Mouse (Mus musculus): ENCODE data around the gene Cant1.

Gene Cant1

DNA sequence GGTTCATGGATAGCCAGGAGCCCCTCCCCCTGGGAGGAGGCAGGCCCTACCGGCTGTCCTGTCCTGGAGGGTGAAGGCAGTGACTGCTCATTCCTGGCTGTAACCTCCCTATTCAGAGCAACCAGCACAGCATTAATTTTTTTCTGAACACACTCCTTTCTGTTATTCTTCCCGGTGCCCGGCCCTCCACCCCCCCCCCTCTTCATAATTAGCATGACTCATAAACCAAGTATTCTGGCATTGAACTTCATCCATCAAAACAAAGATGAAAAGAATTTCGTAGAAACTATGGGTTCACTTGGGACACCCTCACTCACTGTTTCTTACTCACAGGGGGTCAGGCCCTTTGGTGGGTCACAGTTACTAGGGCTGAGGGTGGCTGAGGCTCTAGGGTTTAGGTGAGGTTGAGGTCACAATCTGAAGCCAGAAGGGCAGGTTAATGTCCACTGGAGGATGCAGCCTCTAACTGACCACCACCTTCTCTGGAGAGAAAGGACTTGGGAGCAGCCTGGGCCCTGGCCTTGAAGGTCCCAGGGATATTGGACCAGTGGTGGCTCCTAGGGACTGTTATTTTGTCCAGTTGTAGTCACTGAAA, 11.5 kb upstream of the Cant1 start:
- DNase-seq (ENCODE audit: low read depth, low spot score), result no peak

DNA sequence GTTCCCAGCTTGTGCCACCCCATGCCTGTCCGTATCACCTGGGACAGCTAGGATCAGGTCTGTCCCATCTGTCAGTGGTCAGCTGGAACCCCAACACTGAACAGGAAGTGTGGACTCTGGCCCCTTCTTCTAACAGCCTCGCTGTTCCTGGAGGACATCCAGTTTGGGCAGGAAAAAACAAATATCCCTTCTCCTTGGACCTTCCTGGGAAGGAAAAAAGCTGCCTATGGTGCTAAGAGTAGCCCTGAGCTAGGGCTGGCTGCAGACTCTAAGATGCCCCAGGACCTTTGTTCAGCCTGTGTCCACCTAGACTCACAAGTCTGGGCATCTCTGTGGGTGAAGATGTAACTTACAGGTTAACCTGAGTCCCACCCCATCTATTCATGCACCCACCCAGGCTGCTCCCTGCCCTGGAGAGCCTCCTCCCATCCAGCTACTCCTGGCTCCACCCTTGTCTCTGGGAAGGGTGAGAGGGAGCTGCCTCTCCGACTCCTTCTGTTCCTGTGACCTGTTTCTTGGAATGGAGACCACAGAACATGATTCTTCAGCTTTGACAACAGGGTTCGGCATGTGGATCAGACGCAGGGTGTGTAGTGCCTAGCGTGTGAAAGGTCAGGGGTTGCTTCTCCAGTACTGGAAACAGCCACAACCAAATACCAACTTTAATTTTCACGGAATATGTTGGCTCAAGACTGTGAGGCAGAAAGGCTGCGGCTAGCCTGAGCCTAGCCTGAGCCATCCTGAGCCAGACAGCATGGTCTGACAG, 10.2 kb upstream of the Cant1 start:
- DNase-seq (ENCODE audit: low read depth, low spot score), result no peak

DNA sequence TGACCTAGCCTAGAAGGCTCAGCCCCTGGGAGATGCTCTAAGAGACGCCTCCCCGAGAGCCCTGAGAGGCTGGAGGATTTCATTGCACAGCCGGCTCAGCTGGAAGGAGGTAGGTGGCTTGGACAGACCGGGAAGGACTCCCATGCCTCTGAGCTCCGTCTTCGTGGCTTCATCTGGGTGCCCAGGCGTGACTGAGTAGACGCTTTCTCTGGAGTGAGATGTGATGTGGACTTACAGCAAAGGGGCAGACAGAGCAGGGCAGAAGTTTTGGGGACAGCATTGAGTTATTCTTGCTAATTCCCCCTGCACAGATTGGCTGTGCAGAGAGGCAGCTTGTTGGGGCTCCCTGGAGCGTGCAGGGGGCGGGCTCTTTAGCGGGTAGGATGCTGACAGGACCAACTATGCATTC, 9.6 kb upstream of the Cant1 start:
- no peak for DNase-seq (ENCODE audit: low read depth, low spot score)

DNA sequence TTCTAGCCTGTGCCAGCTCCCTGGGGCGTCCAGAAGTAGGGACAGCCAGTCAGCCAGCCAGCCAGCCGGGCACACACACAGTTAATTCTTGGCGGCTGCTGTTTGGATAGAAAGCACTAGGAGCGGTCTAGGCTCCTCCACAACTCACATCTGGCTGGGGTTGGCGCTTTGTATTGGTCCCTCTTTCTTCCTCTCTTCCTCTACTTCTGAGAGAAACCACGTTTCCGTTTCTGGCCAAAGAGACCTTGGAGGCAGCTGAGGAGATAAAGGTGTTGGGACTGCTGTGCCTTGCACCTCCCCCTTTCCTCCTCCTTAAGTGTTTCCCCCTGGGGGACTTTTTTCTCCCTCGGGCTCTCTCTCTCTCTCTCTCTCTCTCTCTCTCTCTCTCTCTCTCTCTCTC, 9.1 kb upstream of the Cant1 start, which contains the start of gene C1qtnf1:
Gene C1qtnf1 (plus strand): TSS at position 218 of the 400 bp plus-strand sequence.
- no peak for DNase-seq (ENCODE audit: low read depth, low spot score)

DNA sequence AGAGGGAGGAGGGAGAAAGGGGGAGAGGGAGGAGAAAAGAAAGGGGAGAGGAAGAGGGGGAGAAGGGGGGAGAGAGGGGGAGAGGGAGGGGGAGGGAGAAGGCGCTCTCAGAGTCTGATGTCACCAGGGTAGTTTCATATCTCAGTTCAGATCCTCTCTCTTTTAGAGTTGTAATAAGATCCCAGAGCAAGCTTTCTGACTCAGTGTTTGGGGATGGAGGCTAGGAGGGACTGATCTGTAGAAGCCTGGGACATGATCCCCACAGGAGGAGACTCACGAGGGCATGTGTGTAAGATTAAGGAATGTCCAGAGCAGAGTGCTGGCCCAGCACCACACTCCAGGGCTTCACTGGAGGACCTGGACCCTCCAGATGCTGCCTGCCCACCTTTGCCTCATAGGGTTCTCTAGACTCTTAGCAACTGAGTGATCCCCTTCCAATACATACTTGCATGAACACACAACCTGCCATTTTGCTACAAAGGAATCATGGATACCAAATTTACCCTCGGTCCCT, 8.4 kb upstream of the Cant1 start:
- DNase-seq (ENCODE audit: low read depth, low spot score), result no peak

DNA sequence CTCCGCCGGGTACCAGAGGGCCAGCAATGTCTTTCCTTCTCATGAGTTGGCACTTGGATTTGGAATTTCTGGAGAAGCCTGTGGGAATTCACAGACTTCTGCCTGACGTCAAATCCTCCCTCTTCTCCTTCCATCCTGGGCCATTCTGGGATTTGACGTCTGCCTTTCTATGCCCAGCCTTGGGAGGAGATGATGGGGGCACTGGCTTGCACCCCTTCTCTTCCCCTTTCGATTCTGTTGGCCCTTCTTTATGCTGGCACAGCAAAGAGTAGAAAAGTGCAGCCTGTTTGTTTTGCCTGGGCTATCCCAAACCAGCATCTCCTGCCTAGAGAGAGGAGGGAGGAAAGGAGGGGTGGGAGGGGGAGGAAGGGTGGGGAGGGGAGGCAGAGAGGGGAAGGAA, 7.9 kb upstream of the Cant1 start:
- DNase-seq (ENCODE audit: low read depth, low spot score), result no peak

DNA sequence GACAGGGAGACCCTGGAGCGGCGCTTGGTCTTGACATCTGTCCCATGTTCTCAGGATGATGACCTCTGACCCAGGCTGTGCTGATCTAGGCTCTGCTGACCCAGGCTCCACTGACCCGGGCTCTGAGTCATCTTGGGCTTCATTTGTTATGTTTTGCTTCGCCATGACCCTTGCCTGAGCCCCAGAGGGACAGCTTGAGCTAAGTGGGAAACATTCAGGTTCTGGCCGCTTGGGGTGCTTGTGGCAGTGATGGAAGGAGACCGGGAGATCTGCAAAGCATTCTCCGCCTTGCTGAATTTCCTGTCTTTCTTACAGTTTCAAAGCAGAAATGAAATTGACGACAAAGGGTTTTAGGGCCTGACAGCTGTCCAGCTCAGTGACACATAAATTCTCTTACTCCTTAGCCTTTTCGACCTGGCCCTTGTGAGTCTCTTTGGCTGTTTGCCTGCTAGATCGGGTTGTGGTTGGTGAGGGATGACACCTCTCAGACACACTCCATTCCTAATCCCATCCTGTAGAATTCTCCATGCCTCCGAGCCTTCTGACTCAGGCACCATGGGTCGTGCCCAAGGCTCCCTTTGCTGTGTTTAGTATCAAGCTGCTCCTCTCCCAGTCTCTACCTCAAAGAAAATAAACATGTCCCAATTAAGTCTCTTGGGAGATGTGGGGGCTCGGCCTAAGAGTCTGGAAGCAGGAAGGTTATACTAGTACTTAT, 5.9 kb upstream of the Cant1 start:
- no peak for DNase-seq (ENCODE audit: low read depth, low spot score)

DNA sequence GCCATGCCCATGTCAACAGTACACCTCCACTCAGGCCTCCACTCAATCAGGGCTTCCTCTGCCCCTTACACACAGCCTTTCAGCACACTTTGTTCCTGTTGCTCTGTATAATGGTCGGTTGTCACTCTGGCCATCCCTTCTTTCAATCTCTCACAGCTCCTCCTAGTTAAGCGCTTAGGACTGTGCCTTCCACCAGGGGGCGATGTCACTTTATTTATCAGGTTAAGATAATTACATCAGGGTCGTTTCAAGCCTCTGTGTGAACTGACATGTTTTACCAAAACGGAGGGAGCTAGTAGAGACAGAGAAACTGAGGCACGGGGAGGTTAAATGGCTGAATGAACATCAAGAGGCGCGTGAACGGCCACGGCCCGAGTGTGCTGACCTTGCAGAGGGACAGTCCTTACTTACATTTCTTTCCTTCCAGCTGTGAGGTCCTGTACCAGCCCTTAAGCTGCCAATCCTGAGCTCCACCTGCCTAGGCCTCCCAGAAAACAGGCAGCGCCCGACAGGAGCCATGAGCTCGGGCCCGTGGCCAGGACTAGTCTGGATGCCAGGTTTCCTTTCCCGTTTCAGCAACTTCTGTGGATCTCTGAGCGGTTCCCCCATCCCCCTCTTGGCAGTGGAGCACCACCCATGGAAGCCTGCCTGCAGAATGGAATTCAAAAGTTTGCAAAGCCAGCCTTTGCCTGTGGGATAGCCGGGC, 4.5 kb upstream of the Cant1 start:
- peak; percentile 30 for DNase-seq (ENCODE audit: low read depth, low spot score)

DNA sequence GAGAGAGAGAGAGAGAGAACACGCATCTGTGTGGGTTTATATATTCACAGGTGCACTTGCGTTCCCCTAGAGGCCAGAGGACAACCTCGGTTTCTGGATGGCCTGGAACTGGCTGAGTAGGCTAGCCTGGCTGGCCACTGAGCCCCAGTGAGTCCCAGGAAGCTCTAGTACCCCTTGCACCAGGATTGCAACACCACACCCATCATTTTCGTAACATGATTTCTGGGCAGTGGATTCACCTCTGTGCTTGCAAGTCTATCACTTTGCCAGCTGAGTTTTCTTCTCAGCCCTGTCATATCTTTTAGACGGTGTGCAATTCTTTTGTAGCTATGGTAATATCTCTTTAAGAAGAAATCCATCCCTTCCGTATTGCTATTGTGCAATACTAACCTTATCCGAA, 1.4 kb upstream of the Cant1 start:
- no peak for DNase-seq (ENCODE audit: low read depth, low spot score)

DNA sequence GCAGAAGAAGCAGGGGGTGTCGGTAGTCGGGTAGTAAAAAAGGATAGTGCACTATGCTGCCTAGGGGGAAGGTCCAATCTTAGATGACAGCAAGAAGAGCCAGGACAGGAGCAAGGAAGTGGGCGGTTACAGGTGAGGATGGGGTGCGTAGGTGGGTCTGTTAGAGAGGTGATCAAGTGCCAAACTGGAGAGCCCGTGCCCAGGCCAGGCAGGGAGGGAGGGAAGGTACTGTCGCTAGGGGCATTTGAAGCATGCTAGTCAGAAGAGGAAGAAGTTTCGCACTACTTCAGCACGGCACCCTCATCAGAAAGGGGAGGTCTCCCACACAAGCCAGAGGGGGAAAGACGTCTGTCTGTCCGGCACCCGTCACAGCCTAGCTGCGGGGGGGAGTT, 448 bp downstream of the Cant1 start:
- DNase-seq (ENCODE audit: low read depth, low spot score), result no peak

DNA sequence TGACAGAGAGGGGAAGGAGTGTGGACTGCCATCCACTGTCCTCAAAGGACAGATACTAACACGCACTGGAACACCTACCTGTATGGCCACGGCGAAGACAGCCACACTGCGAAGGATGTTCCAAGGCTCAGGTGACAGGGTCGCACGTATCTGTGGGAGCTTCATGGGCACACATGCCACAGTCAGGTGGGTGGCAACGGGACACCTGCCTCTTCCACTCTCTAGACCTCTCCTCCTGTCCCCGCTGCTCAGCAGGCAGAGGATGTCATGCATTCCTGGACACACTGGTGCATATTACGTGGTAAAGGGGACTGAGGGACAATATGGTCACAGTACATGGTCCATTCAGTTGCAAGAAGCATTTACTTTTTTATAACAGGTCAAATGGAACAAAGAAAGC, 1.4 kb downstream of the Cant1 start:
- no peak for DNase-seq (ENCODE audit: low read depth, low spot score)

DNA sequence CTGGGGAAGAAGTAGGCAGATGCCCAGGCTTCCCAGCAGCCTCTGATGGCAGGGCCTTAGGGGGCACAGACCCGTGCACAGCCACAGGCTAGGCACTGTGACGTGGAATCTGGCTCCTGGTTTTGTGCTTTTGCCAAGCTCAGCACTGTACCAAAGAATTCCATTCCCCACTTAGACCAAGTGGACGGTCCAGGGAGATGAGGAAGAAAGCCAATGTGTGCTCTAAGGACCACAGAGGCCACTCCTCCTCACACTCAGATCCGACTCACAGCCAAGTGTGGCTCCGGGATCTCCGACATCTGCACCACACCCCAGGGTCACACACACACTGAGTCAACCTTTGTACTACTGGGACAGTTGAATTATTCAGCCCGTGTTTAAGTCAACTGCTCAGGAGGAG, 2.8 kb downstream of the Cant1 start:
- no peak for DNase-seq (ENCODE audit: low read depth, low spot score)

DNA sequence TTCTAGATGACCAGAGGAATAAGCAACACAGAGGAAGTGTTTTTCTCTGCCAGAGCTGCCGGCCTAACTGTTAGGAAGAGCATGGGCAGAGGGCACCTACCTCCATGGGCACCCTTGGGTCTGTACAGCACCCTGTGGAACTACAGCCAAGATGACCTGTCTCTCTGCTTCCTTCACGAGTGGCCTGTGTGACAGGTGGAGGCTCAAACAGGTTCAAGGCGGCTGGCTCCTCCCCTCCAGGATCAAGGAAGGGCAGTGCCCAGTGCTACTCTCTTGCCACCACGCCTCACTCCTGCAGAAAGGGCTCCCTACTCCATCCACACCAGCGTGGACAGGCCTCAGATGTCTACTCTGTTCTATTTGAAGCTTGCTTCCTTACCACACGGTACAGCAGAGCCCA, 3.3 kb downstream of the Cant1 start:
- DNase-seq (ENCODE audit: low read depth, low spot score), result no peak

DNA sequence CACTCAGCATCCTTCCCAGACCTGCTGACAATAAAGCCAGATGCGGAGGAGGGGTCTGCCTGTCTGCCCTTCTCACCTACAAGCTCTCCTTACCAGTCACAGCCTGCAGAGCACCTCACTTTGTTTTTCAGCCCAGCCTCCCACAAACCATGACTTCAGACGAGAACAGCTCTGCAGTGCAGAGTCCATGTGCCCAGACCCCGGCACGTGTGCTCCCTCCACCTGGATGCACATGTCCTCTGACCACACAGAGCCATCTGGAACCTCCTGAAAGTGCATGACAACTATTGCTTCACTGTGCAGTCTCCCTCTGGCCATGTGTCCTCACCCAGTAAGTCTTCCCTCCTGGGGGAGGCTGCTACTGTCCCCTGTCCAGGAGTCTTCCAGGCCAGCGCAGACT, 4.6 kb downstream of the Cant1 start:
- no peak for DNase-seq (ENCODE audit: low read depth, low spot score)

DNA sequence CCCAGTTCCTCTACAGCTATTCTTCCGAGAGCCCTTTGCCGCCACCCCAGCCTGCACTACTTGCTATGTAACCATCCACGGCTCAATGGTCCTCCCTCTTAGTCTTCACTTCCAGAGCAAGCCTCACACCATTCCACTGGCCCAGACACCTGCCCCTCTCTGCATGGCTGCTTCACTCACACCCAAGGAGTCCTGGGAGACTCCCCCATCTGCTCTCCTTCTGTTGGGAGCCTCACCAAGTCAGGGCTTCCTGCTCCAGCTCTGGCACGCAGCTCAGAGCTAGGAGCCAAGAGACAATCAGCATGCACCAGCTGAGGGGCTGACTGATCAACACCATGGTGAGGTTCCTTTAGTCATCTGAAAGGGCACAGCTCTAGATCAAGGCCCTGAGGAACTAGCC, 5.8 kb downstream of the Cant1 start:
- DNase-seq (ENCODE audit: low read depth, low spot score), result no peak

DNA sequence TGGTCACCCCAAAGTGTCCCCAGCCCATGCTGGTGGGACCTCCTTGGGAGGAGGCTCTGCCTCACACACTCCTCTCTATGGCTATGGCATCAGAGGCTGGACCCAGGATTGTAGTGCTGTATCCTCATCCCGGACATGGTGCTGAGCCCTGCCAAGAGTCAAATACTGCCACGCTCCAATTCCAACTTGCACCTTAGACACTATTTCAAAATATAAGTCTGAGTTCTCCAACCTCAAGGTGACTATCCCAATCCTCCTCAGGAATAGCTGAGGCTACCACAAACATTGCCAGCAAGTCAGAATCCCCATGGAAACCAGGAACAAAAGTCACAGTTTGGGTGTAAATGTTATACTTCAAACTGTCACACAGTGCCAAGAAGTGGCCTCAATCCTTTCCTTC, 6.3 kb downstream of the Cant1 start:
- no peak for DNase-seq (ENCODE audit: low read depth, low spot score)

DNA sequence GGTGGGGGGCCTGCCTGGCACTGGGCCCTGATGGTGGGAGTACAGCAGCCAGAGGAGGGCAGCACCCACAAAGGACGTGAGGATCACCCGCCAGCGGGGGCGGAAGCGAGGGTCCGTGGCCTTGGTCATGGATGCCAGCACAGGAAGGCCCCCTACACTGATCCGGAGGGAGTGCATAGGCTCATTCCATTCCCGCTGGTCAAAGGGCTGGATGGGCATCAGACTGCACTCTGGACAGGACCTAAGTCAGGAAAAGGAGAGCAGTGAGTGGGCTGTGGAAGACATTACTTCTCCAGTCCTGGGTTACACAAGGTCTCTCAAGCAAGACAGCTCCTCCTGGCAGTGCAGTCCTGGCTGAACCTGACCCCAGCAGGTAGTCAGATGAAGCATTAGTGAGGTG, 7.6 kb downstream of the Cant1 start:
- no peak for DNase-seq (ENCODE audit: low read depth, low spot score)

DNA sequence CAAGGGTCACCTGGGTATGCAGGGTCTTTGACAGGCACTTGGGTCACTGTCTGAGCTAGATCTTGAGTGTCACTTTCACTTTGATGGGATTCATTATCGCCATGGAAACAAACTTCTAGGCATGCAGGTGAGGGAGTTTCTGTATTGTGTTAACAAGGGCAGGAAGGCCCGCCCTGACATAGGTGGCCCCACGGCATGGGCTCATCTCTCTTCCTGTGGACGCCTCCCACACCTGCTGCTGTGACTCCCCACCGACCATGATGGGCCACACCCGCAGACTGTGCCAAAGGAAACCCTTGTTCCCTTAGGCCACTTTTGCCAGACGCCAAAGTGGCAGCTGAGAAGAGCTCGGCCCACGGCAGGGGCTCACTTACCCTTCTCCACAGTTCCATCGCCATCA, 8.4 kb downstream of the Cant1 start:
- no peak for DNase-seq (ENCODE audit: low read depth, low spot score)

DNA sequence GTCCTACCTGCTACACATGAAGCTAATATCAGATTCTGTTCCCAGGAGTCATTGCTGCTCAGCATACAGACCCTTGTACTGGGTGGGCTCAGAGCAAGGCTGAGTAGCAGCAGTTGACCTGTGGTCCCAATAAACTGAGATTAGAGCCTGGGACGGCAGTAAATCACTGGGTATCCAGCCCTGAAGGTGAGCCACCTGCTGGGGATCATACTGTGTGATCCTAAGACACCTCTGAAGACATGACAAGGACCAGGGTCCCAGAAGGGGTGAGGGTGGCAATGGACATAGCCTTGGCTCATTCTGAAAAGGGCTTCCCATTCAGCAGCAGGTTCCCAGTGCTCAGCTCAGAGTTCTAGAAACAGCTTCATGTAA, 8.8 kb downstream of the Cant1 start:
- no peak for DNase-seq (ENCODE audit: low read depth, low spot score)

DNA sequence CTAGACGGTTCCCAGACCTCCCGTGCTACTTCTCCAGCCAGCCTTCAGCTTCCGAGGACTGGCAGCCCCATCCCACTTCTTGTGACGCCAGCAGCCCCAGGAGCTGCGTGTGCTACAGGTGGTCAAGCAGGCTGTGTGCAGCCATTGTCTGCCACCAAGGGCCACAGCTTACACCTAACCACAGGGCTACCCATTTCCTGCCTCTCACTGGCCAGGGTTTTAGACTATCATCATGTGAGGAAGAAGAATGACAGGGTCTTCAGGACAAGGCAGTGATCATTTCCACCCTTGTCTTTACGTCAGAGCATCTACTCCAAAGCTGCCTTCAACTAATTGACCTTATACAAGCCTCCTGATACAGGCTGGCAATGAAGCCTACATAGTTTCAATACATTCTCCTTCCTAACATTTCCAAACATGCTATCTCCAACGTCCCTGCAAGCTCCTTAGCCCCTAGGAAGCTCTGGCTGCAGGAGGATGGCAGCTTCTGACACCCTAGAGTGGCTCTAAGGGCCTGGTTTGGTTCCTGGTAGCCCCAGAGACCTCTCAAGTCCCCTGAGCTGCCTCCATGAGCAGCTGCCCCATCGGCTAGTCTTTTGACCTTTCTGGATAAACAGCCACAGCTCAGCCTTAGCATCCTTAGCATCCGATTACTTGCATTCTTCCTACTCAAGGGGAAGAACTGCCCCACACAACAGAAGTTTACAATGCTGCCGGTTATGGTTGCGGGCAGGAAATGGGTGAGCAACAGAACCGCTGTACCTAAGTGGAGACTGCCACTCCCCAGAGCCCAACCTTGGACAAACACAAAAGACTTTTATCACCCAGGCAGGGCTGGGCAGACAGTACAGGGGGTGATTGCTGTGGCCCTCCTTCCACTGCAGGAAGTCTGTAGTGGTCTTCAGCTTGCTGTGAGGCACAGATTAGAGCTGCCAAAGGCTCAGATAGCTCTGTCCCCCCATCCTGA, 9.5 kb downstream of the Cant1 start:
- DNase-seq (ENCODE audit: low read depth, low spot score), result no peak
